Mouse (Mus musculus) lung, adult 2 months (tissue): ENCODE measurements around the gene Mrps24.

Experiments used
- CTCF ChIP-seq: fragments of 200-500 bp; IDR thresholded peaks from 2 replicates; pipeline ENCODE4 v1.5.1; 2011; ENCODE audit warnings: mild to moderate bottlenecking, low read length, control low read depth; ENCODE audit not compliant: insufficient read depth
- POLR2A ChIP-seq: fragments of 200-500 bp; IDR thresholded peaks from 2 replicates; pipeline ENCODE4 v1.6.1; 2011; ENCODE audit warnings: low read depth, mild to moderate bottlenecking, control low read depth, low read length, borderline replicate concordance; ENCODE audit errors: extremely low read depth

DNA sequence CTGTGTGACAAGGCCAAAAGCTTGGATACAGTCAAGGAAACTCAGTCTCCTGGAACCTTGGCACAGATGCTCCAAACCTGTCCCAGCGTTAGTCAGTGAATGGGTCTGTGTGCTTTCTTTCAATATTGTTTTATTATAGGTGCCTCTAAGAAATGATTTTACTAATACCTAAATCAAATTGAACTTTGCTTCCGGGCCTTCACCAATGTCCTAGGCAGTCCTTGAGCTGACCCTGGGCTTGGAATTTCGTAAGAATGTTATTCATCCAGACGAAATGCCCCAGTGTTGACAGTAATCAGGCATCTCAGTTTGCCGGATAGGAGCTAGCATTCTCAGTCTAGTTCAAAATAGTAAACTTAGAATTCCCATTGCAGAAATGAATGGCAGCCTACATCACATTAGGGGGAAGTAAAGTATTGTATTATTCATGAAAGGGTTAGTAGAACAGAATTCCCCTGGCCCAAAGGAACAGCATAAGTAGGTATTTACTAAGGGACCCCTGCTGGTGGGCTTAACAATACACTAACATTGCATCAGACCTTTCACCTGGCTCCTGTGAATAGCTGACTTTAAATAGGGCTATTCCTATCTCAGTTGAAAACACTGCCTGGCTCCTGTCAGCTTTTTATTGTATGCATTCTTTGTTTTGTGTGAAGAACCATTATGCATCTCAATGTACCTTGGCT lies 13.1 kb downstream of the Mrps24 start:
- TF ChIP-seq POLR2A (no peak), CTCF (no peak)
